Mouse (Mus musculus) intestine, postnatal 0 days (tissue): ENCODE data around the gene Mybpc1. TPM values are rescaled to one million over a fixed set of nuclear protein-coding genes. Genes with fewer than 3 reads are reported as not detected.
A peak's percentile ranks its signal among the peaks of the same experiment; 100 is the strongest.

ENCODE experiments used
- ATAC-seq: fragments of 200-750 bp; cut with Nextera tagmentation; 2 replicates; pipeline ENCODE4 v1.8.0; 2017; ENCODE audit warnings: mild to moderate bottlenecking, moderate TSS enrichment, moderate library complexity
- H3K27ac ChIP-seq: fragments of 300-500 bp; sonication (generic); 2 replicates; pipeline ENCODE4 v1.5.1; 2014; ENCODE audit warnings: mild to moderate bottlenecking, low read depth, low read length, moderate library complexity
- H3K27me3 ChIP-seq: fragments of 300-500 bp; sonication (generic); replicated peaks from 2 replicates; pipeline ENCODE4 v1.6.1; 2014; ENCODE audit warnings: low read length, mixed read lengths; ENCODE audit not compliant: control insufficient read depth, insufficient read depth
- H3K36me3 ChIP-seq: fragments of 300-500 bp; sonication (generic); 2 replicates; pipeline ENCODE4 v1.6.1; 2014; ENCODE audit warnings: mild to moderate bottlenecking, moderate library complexity; ENCODE audit not compliant: control insufficient read depth, insufficient read depth
- H3K4me1 ChIP-seq: fragments of 300-500 bp; sonication (generic); replicated peaks from 2 replicates; pipeline ENCODE4 v1.6.1; 2014; ENCODE audit warnings: antibody characterized with exemption, low read length, mixed read lengths; ENCODE audit not compliant: control insufficient read depth, insufficient read depth
- H3K4me2 ChIP-seq: fragments of 300-500 bp; sonication (generic); replicated peaks from 2 replicates; pipeline ENCODE4 v1.6.1; 2014; ENCODE audit warnings: low read depth, mild to moderate bottlenecking, moderate library complexity
- H3K4me3 ChIP-seq: fragments of 300-500 bp; sonication (generic); 2 replicates; pipeline ENCODE4 v1.5.1; 2014; ENCODE audit warnings: low read depth, low read length
- H3K9ac ChIP-seq: fragments of 300-500 bp; sonication (generic); 2 replicates; pipeline ENCODE4 v1.6.1; 2014; ENCODE audit warnings: mild to moderate bottlenecking, low read depth, low read length
- H3K9me3 ChIP-seq: fragments of 300-500 bp; sonication (generic); 2 replicates; pipeline ENCODE4 v1.6.1; 2016; ENCODE audit warnings: mixed run types; ENCODE audit not compliant: control insufficient read depth
- CTCF ChIP-seq: sonication (generic); IDR thresholded peaks from 2 replicates; pipeline ENCODE4 v1.5.1; 2016; ENCODE audit warnings: low read depth, mild to moderate bottlenecking, control low read depth, antibody characterized with exemption, moderate library complexity
- WGBS: fragments of 180-500 bp; shearing (Covaris S2); extraction: QIAGEN DNeasy Blood & Tissue Kit; methylation state at CpG from one replicate; pipeline ENCODE4 v1.1.7; 2014; 5-methylcytosine and 5-hydroxymethylcytosine counted together
- polyA plus RNA-seq: library from polyadenylated mRNA; unstranded; fragments of >200 nt; fragmentation: Nextera tagmentation; extraction: Ambion mirVana; gene quantifications from 2 replicates; pipeline ENCODE4 v1.2.1, GENCODE M21; 2015

Gene Mybpc1
- polyA plus RNA-seq, 1 experiment from 2014 or later = 2.2 TPM

DNA sequence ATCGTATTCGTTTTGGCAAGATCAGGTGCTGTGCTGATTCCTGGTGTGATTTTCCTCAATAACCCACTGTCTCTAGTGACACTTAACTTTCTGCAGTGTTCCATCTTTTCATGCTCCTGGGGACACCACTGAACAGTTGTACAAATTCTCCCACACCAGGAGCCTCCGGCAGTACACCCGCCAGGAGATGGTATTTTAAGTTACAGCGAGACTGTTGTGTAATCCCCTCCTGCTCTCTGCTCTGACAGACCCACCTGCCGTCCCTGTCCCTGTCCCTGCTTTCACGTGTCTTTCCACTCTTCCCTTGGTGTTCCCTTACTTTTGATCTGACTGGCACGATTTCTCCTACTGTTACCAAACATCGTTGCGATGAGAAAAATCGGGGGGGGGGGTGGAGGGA lies 19.3 kb upstream of the Mybpc1 start:
- WGBS = 87% methylated on average over 11 of the region's 11 CpGs
- no peak for ATAC-seq

DNA sequence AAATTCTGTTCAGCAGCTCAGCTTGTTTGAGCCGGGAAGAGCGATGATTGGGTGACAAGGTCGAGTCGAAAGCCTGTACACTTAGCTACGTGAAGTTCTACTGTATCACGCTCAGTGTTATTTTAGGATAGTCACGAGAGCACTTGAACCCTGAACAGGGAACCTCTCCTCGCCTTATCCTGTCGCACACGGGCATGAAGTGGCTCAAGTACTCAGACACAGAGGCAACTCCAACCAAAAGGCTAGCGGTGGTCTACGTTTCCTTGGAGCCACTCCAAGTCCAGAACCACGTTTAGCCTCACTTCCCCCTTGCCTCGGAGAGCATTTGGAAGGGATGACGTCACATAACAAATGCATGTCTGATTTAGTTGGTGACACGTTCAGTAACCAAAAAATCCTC lies 17.7 kb upstream of the Mybpc1 start:
- no peak overlapping the region for H3K9ac ChIP-seq
- H3K9me3 ChIP-seq = no peaks in the 10 kb centered on the region
- H3K27me3 ChIP-seq = no peaks in the 10 kb centered on the region
- H3K4me2 ChIP-seq = no peak overlapping the region
- ATAC-seq = no peak
- no peaks in the 10 kb centered on the region for H3K36me3 ChIP-seq
- no peak overlapping the region for H3K4me3 ChIP-seq
- WGBS = 80% methylated on average over 16 of the region's 16 CpGs
- H3K4me1 ChIP-seq = no peaks in the 10 kb centered on the region
- TF ChIP-seq CTCF = no peak
- no peak overlapping the region for H3K27ac ChIP-seq

More for the DNA sequence above, 19.3 kb upstream of the Mybpc1 start:
- Histone ChIP-seq H3K4me3 (no peak overlapping the region), H3K4me1 (no peaks in the 10 kb centered on the region), H3K27ac (no peak overlapping the region), H3K9ac (no peak overlapping the region), H3K36me3 (no peaks in the 10 kb centered on the region), H3K27me3 (no peaks in the 10 kb centered on the region), H3K4me2 (no peak overlapping the region), H3K9me3 (no peaks in the 10 kb centered on the region)
- no peak for TF ChIP-seq CTCF

DNA sequence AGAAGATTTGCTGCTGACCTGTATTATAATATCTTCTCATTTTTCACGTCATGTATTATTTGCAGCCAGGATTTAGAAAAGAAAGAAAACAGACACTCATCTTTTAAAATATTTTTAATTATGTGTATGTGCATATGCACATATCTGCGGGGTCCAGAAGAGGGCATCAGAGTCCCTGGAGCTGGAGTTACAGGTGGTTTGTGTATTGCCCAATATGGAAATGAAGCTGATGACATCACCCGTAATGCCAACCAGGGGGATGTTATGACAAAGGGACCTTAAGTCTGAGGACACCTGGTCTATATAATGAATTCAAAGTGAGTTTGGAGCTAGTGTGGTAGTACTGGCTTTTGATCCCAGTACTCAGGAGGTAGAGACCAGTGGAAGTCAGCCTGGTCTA lies 15.9 kb upstream of the Mybpc1 start:
- ATAC-seq = no peak
- H3K36me3 ChIP-seq = no peaks in the 10 kb centered on the region
- H3K27ac ChIP-seq = no peak overlapping the region
- no peak overlapping the region for H3K4me2 ChIP-seq
- no peaks in the 10 kb centered on the region for H3K27me3 ChIP-seq
- TF ChIP-seq CTCF = 0 out of 2 replicates have a peak, but pooled peaks have one; percentile 22
- no peaks in the 10 kb centered on the region for H3K9me3 ChIP-seq
- no peak overlapping the region for H3K4me3 ChIP-seq
- WGBS = 91% methylated on average over 3 of the region's 3 CpGs
- H3K9ac ChIP-seq = no peak overlapping the region
- H3K4me1 ChIP-seq = no peaks in the 10 kb centered on the region

DNA sequence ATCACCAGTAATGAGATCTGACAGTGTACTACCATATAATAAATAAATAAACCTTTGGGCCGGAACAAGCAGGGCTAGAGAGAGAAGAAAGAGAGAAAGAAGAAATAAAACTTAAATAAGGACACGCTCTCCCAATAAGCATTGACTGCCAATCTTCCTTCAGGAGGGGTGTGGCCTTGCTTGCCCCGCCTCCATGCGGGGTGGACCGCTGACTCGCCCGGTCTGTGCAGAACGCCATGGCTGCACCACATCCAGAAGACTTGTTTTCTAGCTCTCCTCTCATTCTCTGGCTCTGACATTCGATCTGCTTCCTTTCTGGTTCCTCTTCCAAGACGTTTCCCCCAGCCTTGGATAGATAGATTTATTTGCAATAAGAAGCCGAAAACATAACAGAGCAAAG lies 8.1 kb upstream of the Mybpc1 start:
- no peak overlapping the region for H3K9ac ChIP-seq
- no peak for ATAC-seq
- 89% methylated on average over 11 of the region's 11 CpGs for WGBS

DNA sequence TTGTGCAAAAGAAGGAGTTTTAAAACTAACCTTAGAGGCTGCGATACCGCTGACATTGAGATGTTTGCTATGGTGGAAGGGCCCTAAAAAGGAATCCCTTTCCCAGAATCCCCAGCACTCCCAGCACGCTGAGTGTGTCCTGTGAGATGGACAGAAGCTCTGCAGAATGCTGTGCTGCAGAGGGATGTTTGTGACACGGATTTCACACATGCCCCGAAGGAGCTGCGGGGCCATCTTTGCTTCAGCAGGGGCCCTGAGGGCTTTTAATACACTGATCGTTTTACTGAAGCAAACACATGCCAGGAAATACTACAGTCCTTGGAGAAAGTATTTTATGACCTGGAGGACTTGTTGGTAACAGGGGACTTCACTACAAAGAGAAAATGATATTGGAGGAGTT lies 1.7 kb upstream of the Mybpc1 start:
- Histone ChIP-seq H3K27me3 (no peaks in the 10 kb centered on the region), H3K36me3 (no peaks in the 10 kb centered on the region), H3K9me3 (no peaks in the 10 kb centered on the region), H3K4me2 (no peak overlapping the region), H3K4me3 (no peak overlapping the region), H3K4me1 (no peaks in the 10 kb centered on the region), H3K9ac (no peak overlapping the region), H3K27ac (no peak overlapping the region)
- TF ChIP-seq CTCF = no peak
- ATAC-seq = no peak
- WGBS = 75% methylated on average over 7 of the region's 7 CpGs

More for the DNA sequence above, 8.1 kb upstream of the Mybpc1 start:
- no peaks in the 10 kb centered on the region for H3K27me3 ChIP-seq
- H3K9me3 ChIP-seq = no peaks in the 10 kb centered on the region
- H3K4me3 ChIP-seq = no peak overlapping the region
- no peak for TF ChIP-seq CTCF
- no peak overlapping the region for H3K4me2 ChIP-seq
- H3K27ac ChIP-seq = no peak overlapping the region
- H3K36me3 ChIP-seq = no peaks in the 10 kb centered on the region
- no peaks in the 10 kb centered on the region for H3K4me1 ChIP-seq

DNA sequence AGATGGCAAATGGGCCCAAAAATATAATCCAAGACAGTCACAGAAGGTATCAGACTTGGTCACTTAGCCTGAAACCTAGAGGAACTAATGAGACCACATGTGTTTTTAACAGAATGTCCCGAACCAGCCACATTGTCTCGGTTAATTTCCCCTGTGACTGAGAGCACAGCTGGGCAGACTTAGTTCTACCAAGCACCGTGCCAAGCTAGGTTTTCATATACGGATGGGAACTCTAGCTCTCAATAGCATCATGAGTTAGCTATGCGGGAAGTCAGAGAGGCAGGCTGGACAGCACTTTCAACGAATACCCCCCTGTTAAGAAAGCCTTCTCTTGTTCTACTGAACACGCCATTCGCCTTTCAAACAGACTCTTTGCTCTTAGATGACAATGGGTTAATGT lies 1.1 kb upstream of the Mybpc1 start:
- H3K4me3 ChIP-seq = no peak overlapping the region
- H3K27me3 ChIP-seq = no peaks in the 10 kb centered on the region
- no peaks in the 10 kb centered on the region for H3K4me1 ChIP-seq
- no peak for TF ChIP-seq CTCF
- H3K9me3 ChIP-seq = no peaks in the 10 kb centered on the region
- no peak overlapping the region for H3K4me2 ChIP-seq
- no peak overlapping the region for H3K27ac ChIP-seq
- 81% methylated on average over 8 of the region's 8 CpGs for WGBS
- H3K36me3 ChIP-seq = no peaks in the 10 kb centered on the region
- no peak overlapping the region for H3K9ac ChIP-seq
- ATAC-seq = no peak

DNA sequence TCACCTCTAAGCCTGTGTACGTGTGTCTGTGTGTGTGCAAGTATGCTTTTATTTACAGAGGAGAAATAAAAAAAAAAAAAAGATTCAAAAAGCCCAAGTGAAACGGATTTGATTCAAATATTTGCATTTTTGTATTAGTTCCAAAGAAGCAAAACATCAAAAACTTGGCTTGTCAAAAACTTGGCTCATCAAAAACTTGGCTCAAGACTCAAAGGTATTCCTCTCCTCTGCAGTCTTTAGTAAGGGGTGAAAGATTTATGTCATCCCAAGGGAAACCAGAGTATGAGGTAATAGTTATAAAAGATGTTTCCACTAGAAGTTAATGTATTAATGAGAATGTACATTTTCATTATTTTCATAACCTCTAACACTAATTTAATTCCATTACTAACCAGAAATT lies 1.2 kb downstream of the Mybpc1 start:
- no peak for TF ChIP-seq CTCF
- ATAC-seq = no peak

More for the DNA sequence above, 1.2 kb downstream of the Mybpc1 start:
- Histone ChIP-seq H3K9me3 (no peaks in the 10 kb centered on the region), H3K27me3 (no peaks in the 10 kb centered on the region), H3K36me3 (no peaks in the 10 kb centered on the region), H3K4me2 (no peak overlapping the region), H3K9ac (no peak overlapping the region), H3K4me1 (no peaks in the 10 kb centered on the region), H3K27ac (no peak overlapping the region), H3K4me3 (no peak overlapping the region)
- WGBS = 46% methylated on average over 2 of the region's 2 CpGs
